Mouse (Mus musculus) embryonic facial prominence, embryonic 10.5 days (tissue): Measurements from ENCODE around the gene Prpf4. TPM values are rescaled to one million over a fixed set of nuclear protein-coding genes. Genes with fewer than 3 reads are reported as not detected.
A peak's percentile ranks its signal among the peaks of the same experiment; 100 is the strongest.

Source experiments
- DNase-seq: peaks from one replicate; pipeline ENCODE4 v3.0.0-alpha.2; 2017; ENCODE audit warnings: low spot score
- H3K27ac ChIP-seq: fragments of 300-500 bp; sonication (generic); replicated peaks from 2 replicates; pipeline ENCODE4 v1.5.1; 2016; ENCODE audit warnings: mild to moderate bottlenecking
- H3K27me3 ChIP-seq: fragments of 300-500 bp; sonication (generic); replicated peaks from 2 replicates; pipeline ENCODE4 v1.6.1; 2016; ENCODE audit warnings: low read depth, mild to moderate bottlenecking; ENCODE audit not compliant: poor library complexity, severe bottlenecking
- H3K36me3 ChIP-seq: fragments of 300-500 bp; sonication (generic); replicated peaks from 2 replicates; pipeline ENCODE4 v1.6.1; 2016; ENCODE audit warnings: mild to moderate bottlenecking, moderate library complexity
- H3K4me1 ChIP-seq: fragments of 300-500 bp; sonication (generic); 2 replicates; pipeline ENCODE4 v1.6.1; 2016
- H3K4me3 ChIP-seq: fragments of 300-500 bp; sonication (generic); 2 replicates; pipeline ENCODE4 v1.5.1; 2016; ENCODE audit warnings: mild to moderate bottlenecking, moderate library complexity
- H3K9me3 ChIP-seq: fragments of 300-500 bp; sonication (generic); 2 replicates; pipeline ENCODE4 v1.6.1; 2016; ENCODE audit warnings: mild to moderate bottlenecking
- WGBS: fragments of 180-500 bp; shearing (Covaris S2); methylation state at CpG from one replicate; pipeline ENCODE4 v1.1.7; 2016; 5-methylcytosine and 5-hydroxymethylcytosine counted together
- polyA plus RNA-seq: library from polyadenylated mRNA; unstranded; fragments of >200 nt; fragmentation: Nextera tagmentation; extraction: Ambion mirVana; gene quantifications from 2 replicates; pipeline ENCODE4 v1.2.1, GENCODE M21; 2016

The Prpf4 gene
- 37.1 and 37.2 TPM in 2 replicates for polyA plus RNA-seq

- H3K27me3 ChIP-seq = no peaks in the 10 kb centered on the region
- under 1% methylated on average over 39 of the region's 39 CpGs for WGBS
- H3K36me3 ChIP-seq = peaks cover 62% of the 10 kb centered on the region
- H3K4me1 ChIP-seq = peaks cover 32% of the 10 kb centered on the region
- peak within 1 kb of the TSS; percentile 86 for H3K4me3 ChIP-seq
- peak within 1 kb of the TSS; percentile 89 for H3K27ac ChIP-seq
- H3K9me3 ChIP-seq = no peaks in the 10 kb centered on the region
- DNase-seq = peak; percentile 97
Observed at GRCm38 (mm10) chr4:62408601-62409282, at the start of gene Prpf4, which contains the start of gene Cdc26. Prpf4 (plus strand) TSS chr4:62408797. Cdc26 (minus strand) TSS chr4:62408642.

DNA sequence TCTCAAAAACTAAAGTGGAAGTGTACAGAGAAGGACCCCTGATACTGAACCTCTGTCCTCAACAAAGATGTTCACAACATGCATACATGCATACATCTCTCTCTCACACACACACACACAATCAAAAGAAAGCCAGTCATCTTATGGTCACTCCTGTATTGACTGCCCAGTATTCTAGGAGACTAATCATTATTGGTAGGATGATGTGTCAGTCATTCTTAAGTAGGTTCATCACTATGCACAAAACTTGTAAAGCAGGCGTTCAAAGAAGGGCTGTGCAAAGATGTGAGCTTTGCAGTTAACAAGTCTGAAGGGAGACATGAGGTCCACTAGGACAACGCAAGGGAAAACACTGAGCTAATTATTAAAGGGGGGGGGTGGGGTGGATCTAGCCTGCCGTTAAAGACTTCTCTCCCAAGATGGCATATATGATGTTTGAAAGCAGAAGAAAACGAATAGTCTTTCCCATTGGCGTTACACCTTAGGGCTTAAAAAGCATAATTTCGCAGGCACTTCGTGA is 49.3 kb upstream of the Prpf4 start:
- H3K27ac ChIP-seq = no peak overlapping the region
- peaks cover 15% of the 10 kb centered on the region for H3K4me1 ChIP-seq
- H3K4me3 ChIP-seq = peak overlapping the region; percentile 83
- no peaks in the 10 kb centered on the region for H3K27me3 ChIP-seq
- no peaks in the 10 kb centered on the region; the same call in 1 of the 2 replicates for H3K36me3 ChIP-seq
- 55% methylated on average over 7 of the region's 7 CpGs for WGBS
- DNase-seq = no peak
- no peaks in the 10 kb centered on the region for H3K9me3 ChIP-seq

- DNase-seq = peak; percentile 99
- no peaks in the 10 kb centered on the region for H3K27me3 ChIP-seq
- peaks cover 15% of the 10 kb centered on the region for H3K4me1 ChIP-seq
- H3K9me3 ChIP-seq = no peaks in the 10 kb centered on the region
- H3K36me3 ChIP-seq = no peaks in the 10 kb centered on the region; the same call in 1 of the 2 replicates
- peak within 1 kb of the TSS; percentile 90 for H3K27ac ChIP-seq
- under 1% methylated on average over 51 of the region's 51 CpGs for WGBS
- H3K4me3 ChIP-seq = peak within 1 kb of the TSS; percentile 83
Observed at GRCm38 (mm10) chr4:62360088-62360804, 48.4 kb upstream of the Prpf4 start, which contains the start of the genes Fkbp15 and Slc31a1. Fkbp15 (minus strand) TSS chr4:62360548. Slc31a1 (plus strand) TSS chr4:62360727.

DNA sequence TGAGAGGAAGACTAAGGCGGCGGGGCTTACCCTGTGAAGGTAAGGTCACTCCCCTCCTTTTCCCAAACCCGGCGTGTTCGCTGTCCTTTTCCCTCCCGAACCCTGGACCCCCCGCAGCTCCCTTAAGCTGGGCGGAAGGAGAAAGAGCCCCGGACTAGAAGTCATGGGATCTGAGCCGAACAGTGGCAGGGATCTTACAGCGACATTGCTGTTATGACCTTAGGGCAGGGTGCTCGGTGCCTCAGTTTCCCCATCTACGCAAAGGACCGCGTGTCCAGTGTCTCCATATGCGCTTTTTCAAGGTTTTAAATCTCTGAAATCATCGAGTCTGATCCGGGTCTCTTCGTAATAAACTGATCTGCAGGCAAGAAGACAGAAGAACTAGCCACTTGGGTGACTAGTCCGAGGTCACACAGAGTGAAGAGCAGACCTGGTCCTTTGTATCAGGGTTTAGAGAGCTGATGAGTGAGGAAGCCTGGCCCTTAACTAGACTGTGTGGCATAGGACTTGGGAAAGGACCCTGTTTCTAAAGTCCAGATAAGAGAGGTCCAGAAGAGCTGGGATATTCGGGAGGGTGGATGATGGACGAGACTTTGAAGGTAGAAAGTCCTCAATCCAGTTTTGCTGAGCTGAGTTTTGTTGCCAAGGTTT is 47.7 kb upstream of the Prpf4 start:
- DNase-seq = no peak
- H3K27ac ChIP-seq = peak overlapping the region; percentile 90
- WGBS = under 1% methylated on average over 22 of the region's 22 CpGs

DNA sequence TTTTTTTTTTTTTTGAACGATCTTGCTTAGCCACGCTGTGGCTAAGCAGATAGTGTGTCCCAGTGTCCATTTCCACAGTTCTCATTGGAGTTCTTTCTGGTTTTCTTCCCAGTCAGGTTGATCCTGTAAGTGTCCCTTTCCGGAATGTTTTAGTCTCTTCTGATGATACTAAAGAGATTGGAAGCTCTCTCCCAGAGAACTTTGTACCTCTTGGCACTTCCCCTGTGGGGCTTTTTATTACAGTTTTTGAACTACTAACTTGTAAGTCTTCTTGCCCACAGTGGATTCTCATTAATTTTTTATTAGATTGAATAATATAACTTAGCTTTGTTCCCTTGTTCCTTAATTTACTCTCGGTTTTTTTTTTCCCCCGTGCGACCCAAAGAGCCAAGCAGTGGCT is 47.0 kb upstream of the Prpf4 start:
- Histone ChIP-seq H3K27me3 (no peaks in the 10 kb centered on the region), H3K4me1 (peaks cover 15% of the 10 kb centered on the region), H3K27ac (no peak overlapping the region), H3K9me3 (no peaks in the 10 kb centered on the region), H3K4me3 (peak overlapping the region; percentile 83), H3K36me3 (no peaks in the 10 kb centered on the region; the same call in 1 of the 2 replicates)
- DNase-seq = no peak
- 61% methylated on average over 6 of the region's 6 CpGs for WGBS

More for the DNA sequence above, 47.7 kb upstream of the Prpf4 start:
- Histone ChIP-seq H3K4me3 (peak overlapping the region; percentile 83), H3K27me3 (no peaks in the 10 kb centered on the region), H3K4me1 (peaks cover 15% of the 10 kb centered on the region), H3K36me3 (no peaks in the 10 kb centered on the region; the same call in 1 of the 2 replicates), H3K9me3 (no peaks in the 10 kb centered on the region)

DNA sequence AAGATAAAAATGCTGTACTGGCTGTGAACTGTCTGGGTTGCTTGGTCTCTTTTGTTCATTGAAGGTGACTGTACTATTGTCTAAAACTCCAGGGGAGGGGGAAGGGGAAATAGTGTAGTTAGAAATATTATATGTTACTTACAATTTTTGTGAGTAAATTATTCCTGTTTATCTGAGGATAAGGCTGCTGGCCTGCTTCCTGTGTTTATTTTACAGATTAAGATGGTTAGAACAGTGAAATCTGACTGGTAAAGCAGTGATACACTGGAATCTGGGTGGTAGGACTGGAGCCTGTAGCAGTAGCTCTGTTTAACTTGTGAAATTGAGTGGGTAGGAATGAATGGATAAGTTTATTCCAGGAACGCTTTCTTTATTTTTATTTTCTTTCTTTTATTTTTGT is 46.6 kb upstream of the Prpf4 start:
- no peaks in the 10 kb centered on the region; the same call in 1 of the 2 replicates for H3K36me3 ChIP-seq
- WGBS = 87% methylated on average over 1 of the region's 1 CpGs
- no peaks in the 10 kb centered on the region for H3K27me3 ChIP-seq
- no peak overlapping the region for H3K27ac ChIP-seq
- no peaks in the 10 kb centered on the region for H3K9me3 ChIP-seq
- DNase-seq = no peak
- peak overlapping the region; percentile 83 for H3K4me3 ChIP-seq
- H3K4me1 ChIP-seq = peaks cover 15% of the 10 kb centered on the region

- Histone ChIP-seq H3K36me3 (no peaks in the 10 kb centered on the region; the same call in 1 of the 2 replicates), H3K4me1 (peaks cover 15% of the 10 kb centered on the region), H3K27me3 (no peaks in the 10 kb centered on the region), H3K9me3 (no peaks in the 10 kb centered on the region), H3K4me3 (no peak overlapping the region), H3K27ac (no peak overlapping the region)
- DNase-seq = no peak
- 88% methylated on average over 2 of the region's 2 CpGs for WGBS
Observed at GRCm38 (mm10) chr4:62362437-62362836, 46.2 kb upstream of the Prpf4 start.

GRCm38 (mm10) chr4:62364299-62364698 is 44.3 kb upstream of the Prpf4 start:
- H3K4me1 ChIP-seq = peaks cover 13% of the 10 kb centered on the region
- WGBS = 89% methylated on average over 8 of the region's 8 CpGs

GRCm38 (mm10) chr4:62366291-62366690 is 42.3 kb upstream of the Prpf4 start:
- 83% methylated on average over 4 of the region's 4 CpGs for WGBS

More at GRCm38 (mm10) chr4:62364299-62364698, 44.3 kb upstream of the Prpf4 start:
- no peak for DNase-seq
- Histone ChIP-seq H3K4me3 (no peak overlapping the region), H3K27me3 (no peaks in the 10 kb centered on the region), H3K9me3 (no peaks in the 10 kb centered on the region), H3K27ac (no peak overlapping the region), H3K36me3 (no peaks in the 10 kb centered on the region; the same call in 1 of the 2 replicates)

DNA sequence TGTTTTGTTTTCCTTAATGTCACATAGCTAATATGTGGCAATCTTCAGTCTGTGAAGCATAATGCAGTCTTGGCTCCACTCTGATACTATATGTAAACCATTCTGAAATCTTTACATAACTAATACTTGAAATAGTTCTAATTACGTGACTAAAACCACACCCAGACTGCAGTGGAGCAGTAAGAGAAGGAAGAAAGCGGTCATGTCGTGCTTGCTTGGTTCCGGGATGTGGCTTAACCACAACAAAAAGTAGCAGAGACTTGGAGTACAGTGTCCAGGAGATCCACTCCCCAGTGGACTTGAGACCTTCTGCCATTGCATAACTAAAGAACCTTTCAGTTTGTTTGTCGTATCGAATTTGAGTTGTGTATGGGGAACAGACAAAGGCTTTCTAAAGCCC is 41.0 kb upstream of the Prpf4 start:
- H3K4me3 ChIP-seq = no peak overlapping the region
- DNase-seq = no peak
- no peak overlapping the region for H3K27ac ChIP-seq
- H3K9me3 ChIP-seq = no peaks in the 10 kb centered on the region
- WGBS = 88% methylated on average over 6 of the region's 6 CpGs
- no peaks in the 10 kb centered on the region; the same call in 1 of the 2 replicates for H3K36me3 ChIP-seq
- peaks cover 9% of the 10 kb centered on the region; the same call in 1 of the 2 replicates for H3K4me1 ChIP-seq
- no peaks in the 10 kb centered on the region for H3K27me3 ChIP-seq

More at GRCm38 (mm10) chr4:62366291-62366690, 42.3 kb upstream of the Prpf4 start:
- H3K36me3 ChIP-seq = no peaks in the 10 kb centered on the region; the same call in 1 of the 2 replicates
- no peaks in the 10 kb centered on the region for H3K27me3 ChIP-seq
- H3K9me3 ChIP-seq = no peaks in the 10 kb centered on the region
- DNase-seq = no peak
- H3K27ac ChIP-seq = no peak overlapping the region
- no peak overlapping the region for H3K4me3 ChIP-seq
- H3K4me1 ChIP-seq = peaks cover 8% of the 10 kb centered on the region

GRCm38 (mm10) chr4:62369091-62369490 is 39.5 kb upstream of the Prpf4 start:
- Histone ChIP-seq H3K4me1 (peaks cover 12% of the 10 kb centered on the region; the same call in 1 of the 2 replicates), H3K36me3 (no peaks in the 10 kb centered on the region; the same call in 1 of the 2 replicates), H3K27me3 (no peaks in the 10 kb centered on the region), H3K9me3 (no peaks in the 10 kb centered on the region), H3K27ac (no peak overlapping the region), H3K4me3 (no peak overlapping the region)
- 81% methylated on average over 3 of the region's 3 CpGs for WGBS
- DNase-seq = no peak

DNA sequence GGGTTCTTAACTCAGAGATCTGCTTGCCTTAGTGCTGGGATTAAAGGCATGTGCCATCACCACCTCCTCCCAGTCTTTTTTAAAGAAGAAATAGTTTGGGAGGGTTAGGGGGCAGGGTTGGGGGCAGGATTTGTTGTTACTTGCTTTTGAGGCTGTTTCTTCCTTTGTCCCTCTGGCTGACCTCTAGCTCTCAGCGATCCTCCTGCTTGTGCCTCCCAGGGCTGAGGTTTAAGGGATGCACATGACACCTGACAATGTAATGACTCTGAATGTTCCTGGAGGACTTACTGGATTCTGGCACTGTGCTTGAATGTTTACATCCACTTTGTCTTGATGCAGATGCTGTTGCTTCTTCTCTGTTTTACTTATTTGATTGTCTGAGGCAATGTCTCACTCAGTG is 36.2 kb upstream of the Prpf4 start:
- WGBS = 32% methylated on average over 1 of the region's 1 CpGs
- Histone ChIP-seq H3K4me1 (peaks cover 12% of the 10 kb centered on the region; the same call in 1 of the 2 replicates), H3K9me3 (no peaks in the 10 kb centered on the region), H3K4me3 (no peak overlapping the region), H3K36me3 (no peaks in the 10 kb centered on the region), H3K27ac (no peak overlapping the region), H3K27me3 (no peaks in the 10 kb centered on the region)
- DNase-seq = no peak
